Mouse (Mus musculus): ENCODE measurements at regions not wholly inside any gene's neighbourhood (a gene's known extent, or its start where the extent isn't known, plus 50 kb on each side); places are given as distances from the start of the nearest gene placed in this dataset.

- DNase-seq (ENCODE audit: low read depth), result no peak
Measured at GRCm38 (mm10) chr1:92386752-92387151, 86.9 kb downstream of the Ndufa10 start.

GRCm38 (mm10) chr1:92384945-92385344 lies 88.7 kb downstream of the Ndufa10 start:
- DNase-seq (ENCODE audit: low read depth), result no peak

DNA sequence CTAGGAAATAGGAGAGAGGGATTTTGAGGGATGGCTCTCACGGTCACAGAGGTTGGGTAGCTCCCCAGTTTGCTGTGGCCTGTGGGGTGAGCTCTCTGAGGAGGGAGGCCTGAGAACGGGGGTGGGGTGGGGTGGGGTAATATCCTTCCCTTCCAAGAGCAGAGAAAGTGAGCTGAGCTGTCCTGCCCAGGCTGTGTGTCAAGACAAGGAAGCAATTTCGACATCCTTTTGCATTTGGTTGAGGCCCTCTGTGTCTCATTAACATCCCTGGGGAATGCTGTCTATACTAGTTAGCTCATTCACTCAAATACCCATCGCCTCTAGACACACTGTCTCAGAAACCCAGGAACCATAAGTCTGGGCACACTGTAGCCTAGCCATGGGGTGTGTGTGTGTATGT lies 89.9 kb downstream of the Ndufa10 start:
- DNase-seq (ENCODE audit: low read depth), result peak; percentile 66

GRCm38 (mm10) chr1:92379510-92379886 lies 94.2 kb downstream of the Ndufa10 start:
- DNase-seq (ENCODE audit: low read depth), result no peak

GRCm38 (mm10) chr1:92378741-92379509 lies 94.7 kb downstream of the Ndufa10 start:
- peak; percentile 91 for DNase-seq (ENCODE audit: low read depth)

- no peak for DNase-seq (ENCODE audit: low read depth)
Measured at GRCm38 (mm10) chr1:92376456-92376855, 97.2 kb downstream of the Ndufa10 start.

GRCm38 (mm10) chr1:92372222-92372990 lies 101.3 kb downstream of the Ndufa10 start:
- DNase-seq (ENCODE audit: low read depth), result peak; percentile 50

DNA sequence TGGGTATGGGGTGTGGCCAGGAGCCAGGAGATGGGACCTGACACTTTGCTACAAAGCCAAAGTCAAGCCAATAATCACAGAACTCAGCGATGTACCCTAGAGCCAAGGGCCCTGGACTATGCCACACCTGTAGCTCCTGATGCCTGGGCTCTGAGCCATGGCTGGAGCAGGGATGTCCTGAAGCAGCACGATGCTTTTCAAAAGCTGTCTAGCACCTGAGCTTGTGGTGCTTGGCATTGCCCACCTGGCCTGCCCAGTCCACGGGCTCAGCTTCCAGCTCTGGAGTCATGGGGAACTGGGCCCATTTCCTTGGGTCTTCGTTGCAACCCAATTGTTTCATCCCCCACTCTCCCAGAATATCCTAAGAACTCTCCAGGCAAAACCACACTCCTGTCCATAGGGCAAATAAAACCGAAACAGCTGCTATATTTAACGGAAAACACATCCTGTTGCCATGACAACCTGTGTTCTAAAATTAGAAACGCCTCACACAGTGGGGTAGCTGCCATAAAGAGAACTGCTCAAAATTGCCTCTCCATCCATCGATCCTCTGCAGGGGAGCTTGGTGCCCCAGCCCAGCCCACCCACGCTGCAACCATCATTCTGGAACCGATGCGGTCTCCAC lies 102.2 kb downstream of the Ndufa10 start:
- DNase-seq (ENCODE audit: low read depth), result peak; percentile 90

DNA sequence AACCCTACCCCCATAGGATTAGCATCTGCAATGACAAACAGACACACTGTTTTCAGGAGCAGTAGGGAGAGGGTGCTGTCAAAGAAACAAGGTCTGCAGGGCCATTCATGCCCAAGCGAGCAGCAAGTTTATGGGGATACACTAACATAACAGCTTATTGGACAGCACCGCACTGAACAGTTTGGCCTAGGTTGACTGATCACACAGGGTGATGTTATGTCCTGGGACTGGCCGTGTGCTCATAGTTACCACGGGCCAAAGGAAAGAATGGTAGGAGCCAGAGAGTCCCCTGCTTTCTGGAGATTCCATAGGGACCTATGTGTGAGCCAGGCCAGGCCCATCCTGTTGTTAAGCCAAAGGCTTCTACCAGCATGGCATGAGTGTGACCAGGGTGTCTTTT lies 102.8 kb downstream of the Ndufa10 start:
- no peak for DNase-seq (ENCODE audit: low read depth)

GRCm38 (mm10) chr1:92369972-92370371 lies 103.7 kb downstream of the Ndufa10 start:
- peak; percentile 22 for DNase-seq (ENCODE audit: low read depth)

- no peak for DNase-seq (ENCODE audit: low read depth)
Measured at GRCm38 (mm10) chr1:92366249-92366648, 107.4 kb downstream of the Ndufa10 start.

DNA sequence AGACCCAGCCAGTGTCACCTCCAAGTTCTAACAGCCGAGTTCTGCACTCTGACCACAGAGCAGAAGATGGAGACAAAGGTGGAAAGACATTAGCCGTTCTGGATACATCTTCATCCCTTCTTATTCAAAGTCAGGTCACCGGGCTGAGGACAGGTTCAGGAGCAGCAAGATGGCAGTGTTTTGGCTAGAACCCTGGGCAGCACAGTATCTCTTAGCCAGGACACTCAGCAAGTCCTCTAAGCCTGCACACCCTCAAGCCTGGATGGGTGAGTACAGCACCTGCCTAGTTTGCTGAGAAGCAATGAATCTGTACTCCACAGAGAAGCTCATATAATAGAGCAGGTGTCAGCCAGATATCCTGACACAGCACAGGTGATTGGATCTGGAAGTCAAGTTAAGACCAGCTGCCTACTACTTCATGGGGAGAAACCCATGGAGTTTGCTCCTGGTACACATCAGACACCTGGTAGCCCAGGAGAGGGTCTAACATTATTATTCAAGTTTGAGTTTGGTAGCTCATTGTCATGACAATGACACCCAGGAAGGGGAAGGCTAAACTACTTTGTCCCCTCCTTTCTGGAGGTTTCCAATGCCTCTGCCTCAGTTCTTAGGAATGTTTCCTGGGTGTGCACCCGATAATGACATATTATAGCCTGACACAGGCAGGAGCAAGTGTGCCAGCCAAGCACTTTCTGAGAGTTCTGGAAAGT lies 108.1 kb downstream of the Ndufa10 start:
- DNase-seq (ENCODE audit: low read depth), result no peak

- no peak for DNase-seq (ENCODE audit: low read depth)
Measured at GRCm38 (mm10) chr1:92361677-92362076, 112.0 kb downstream of the Ndufa10 start.

DNA sequence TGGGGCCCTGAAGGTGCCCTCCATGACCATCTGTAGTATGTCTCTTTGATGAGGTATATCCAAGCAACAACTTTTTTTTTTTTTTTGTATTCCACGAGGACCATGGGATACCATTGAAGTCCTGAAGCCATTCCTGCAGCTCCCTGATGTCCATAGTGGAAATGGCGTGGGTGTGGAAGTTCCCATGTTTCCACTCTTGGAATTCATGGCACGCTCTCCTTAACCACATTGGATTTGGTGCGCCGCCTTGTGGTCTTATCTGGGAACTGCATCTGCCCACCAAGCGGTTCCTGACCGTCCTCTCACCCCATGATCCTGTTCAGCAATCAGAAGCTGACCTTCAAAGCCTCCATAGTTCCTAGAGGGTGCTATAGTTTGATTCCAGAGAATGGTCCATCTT lies 113.4 kb downstream of the Ndufa10 start:
- peak; percentile 72 for DNase-seq (ENCODE audit: low read depth)

DNA sequence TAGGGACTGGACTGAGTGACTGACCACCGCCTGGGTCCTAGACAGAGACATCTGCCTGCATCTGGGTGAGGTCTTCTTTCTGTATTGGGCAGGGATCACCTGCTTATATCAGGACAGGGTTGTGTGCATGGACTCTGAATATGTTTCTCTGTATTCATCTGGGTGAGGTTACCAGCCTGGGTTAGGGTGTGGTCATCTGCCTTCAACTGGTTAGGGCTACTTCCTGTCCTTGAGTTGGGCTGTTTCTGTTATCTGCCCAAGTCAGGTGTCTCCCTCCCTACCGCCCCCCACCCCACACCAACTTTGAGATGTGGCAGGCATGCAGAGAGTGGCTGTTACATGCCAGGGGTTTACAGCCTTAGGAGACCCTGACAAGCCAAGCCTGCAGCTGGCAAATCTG lies 114.2 kb downstream of the Ndufa10 start:
- no peak for DNase-seq (ENCODE audit: low read depth)

DNA sequence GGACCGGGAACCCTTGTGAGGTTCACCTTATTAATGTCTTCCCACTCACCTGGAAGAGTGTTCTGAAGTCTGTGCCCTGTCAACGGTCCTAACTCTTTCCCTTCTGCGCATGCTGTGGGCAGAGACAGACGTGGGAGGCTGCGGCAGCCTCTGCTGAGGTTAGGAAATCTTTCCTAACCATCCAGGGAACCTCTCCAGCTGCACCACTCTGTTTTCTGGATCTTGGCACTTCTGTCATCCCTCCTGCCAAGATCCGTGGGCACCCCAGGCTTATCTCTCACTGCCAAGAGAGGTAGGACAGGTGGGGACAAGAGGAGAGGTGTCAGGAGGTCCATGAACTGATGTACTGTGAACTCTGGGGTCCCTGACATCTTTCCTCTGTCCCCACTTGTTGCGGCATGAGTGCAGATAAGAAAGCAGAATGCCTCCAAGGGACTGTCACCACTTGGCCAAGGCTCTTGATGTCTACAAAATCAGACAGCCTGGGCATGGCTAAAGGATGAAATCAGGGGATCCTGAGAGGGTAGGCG lies 114.8 kb downstream of the Ndufa10 start:
- no peak for DNase-seq (ENCODE audit: low read depth)

- DNase-seq (ENCODE audit: low read depth), result peak; percentile 58
Measured at GRCm38 (mm10) chr1:92348353-92349005, 125.2 kb downstream of the Ndufa10 start.

DNA sequence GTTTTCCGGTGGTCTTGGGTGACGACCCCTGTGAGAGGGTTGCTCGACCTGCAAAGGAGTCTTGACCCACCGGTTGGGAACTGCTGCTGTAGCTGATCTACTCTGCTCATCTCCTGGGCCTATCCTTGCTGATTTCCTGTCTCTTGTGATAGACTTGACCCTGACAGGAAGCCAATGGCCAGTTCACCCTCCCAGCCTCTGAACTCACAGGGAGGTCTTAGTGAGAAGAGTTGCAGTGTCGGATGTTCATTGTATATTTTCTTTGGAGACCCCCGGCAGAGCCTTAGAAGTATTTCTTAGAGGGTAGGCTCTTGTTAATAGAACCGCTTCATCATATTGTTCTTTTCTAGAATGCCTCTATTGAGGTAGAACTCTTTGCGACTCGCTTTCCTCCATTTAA lies 126.0 kb downstream of the Ndufa10 start:
- DNase-seq (ENCODE audit: low read depth), result no peak

- DNase-seq (ENCODE audit: low read depth), result no peak
Measured at GRCm38 (mm10) chr1:92343768-92344167, 129.9 kb downstream of the Ndufa10 start.

- DNase-seq (ENCODE audit: low read depth), result no peak
Measured at GRCm38 (mm10) chr1:92343161-92343598, 130.5 kb downstream of the Ndufa10 start.

DNA sequence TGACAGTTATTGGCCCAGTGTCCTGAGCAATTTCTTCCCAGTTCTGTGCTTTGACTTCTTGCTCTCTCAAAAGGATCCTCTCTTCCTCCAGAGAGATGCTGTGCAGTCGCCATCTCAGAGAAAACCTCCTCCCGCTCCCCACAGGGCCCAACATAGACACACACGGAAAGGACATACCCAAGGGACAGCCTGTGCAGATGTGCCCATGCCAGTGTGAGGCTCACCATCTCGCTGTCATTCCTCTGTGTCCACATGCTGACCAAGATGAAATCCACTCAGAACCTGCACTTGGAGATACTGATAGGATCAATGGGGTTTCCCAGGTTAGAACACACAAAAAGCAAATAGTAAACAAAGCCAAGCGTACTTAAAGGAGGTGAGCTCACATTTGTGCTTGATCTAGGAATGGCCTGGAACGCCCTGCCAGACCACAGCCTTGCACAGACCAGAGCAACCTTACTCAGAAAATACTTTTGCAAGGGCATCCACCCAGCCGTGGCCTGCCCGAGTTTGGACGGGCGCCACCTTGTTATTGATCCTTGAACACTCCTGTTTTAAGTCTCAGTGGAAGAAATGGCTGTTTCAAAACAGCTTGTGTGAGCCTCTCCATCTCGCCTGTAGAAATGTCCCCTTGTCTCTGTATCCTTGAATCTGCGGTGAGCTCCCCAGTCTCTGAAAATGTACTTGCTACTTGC lies 131.7 kb downstream of the Ndufa10 start:
- DNase-seq (ENCODE audit: low read depth), result peak; percentile 42

Measured in NIH3T3 (cell line).